ENCODE assay signal across 12 mouse cellular contexts in the genomic region with DNA sequence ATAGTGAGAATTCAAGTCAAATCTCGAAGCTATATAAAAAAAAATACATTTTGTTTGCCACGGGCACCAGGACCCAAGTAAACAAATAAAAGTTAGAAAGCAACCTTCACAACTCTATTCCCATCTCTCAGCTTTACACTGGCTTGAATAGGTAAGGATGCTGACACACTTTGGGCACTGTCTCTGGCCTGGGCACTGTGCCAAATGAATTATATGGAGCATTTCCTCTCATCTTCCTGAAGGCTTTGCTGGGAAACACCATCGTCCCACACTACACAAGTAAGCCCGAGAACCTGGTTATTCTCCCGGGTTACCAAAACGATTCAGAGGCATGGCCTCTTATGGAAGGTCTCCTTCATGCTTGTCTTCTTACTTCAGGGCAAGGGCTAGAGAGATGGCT.
DNase-seq lines count a peak whose midpoint lies in the region; ATAC-seq lines count a peak whose summit lies in the region.
"Had no signal": no experiment of that assay in that cellular context is flagged by ENCODE, and none has a peak within 500 bp of the region (broad histone marks: within the 10 kb centered on the region; RNA-seq: fewer than 3 reads in every experiment).

No protein-coding gene starts in this region.

- H3K4me2 ChIP-seq in embryonic facial prominence, embryonic 14.5 days (ENCODE audit: low read depth, low read length), result no peak overlapping the region
- H3K4me2 ChIP-seq in neural tube, embryonic 12.5 days (replicated peaks), result 0 out of 2 replicates have a peak overlapping the region, but pooled peaks have one; percentile 22
- no peak overlapping the region for H3K4me2 ChIP-seq in liver, embryonic 12.5 days

- 55% methylated on average over 6 of the region's 6 CpGs for WGBS in embryonic facial prominence, embryonic 14.5 days
- WGBS in embryonic facial prominence, embryonic 10.5 days, result 83% methylated on average over 6 of the region's 6 CpGs
- 59% methylated on average over 6 of the region's 6 CpGs for WGBS in neural tube, embryonic 12.5 days
- 63% methylated on average over 6 of the region's 6 CpGs for WGBS in liver, embryonic 12.5 days (ENCODE audit: insufficient replicate concordance)

- no peaks in the 10 kb centered on the region for H3K27me3 ChIP-seq in embryonic facial prominence, embryonic 14.5 days (replicated peaks; ENCODE audit: control insufficient read depth, insufficient read depth, low read length)
- no peaks in the 10 kb centered on the region for H3K27me3 ChIP-seq in embryonic facial prominence, embryonic 10.5 days (replicated peaks; ENCODE audit: low read depth, poor library complexity, severe bottlenecking)
- H3K27me3 ChIP-seq in neural tube, embryonic 12.5 days (replicated peaks), result no peaks in the 10 kb centered on the region
- H3K27me3 ChIP-seq in liver, embryonic 12.5 days (replicated peaks), result no peaks in the 10 kb centered on the region

- no peaks in the 10 kb centered on the region for H3K36me3 ChIP-seq in embryonic facial prominence, embryonic 14.5 days (ENCODE audit: control insufficient read depth, insufficient read depth, low read length)
- H3K36me3 ChIP-seq in embryonic facial prominence, embryonic 10.5 days (replicated peaks), result no peaks in the 10 kb centered on the region
- H3K36me3 ChIP-seq in neural tube, embryonic 12.5 days, result no peaks in the 10 kb centered on the region
- no peaks in the 10 kb centered on the region for H3K36me3 ChIP-seq in liver, embryonic 12.5 days
- H3K36me3 ChIP-seq: heart, embryonic 10.5 days had no signal

- no peak overlapping the region for H3K4me3 ChIP-seq in embryonic facial prominence, embryonic 14.5 days (ENCODE audit: low read depth, low read length)
- no peak overlapping the region for H3K4me3 ChIP-seq in embryonic facial prominence, embryonic 10.5 days
- no peak overlapping the region for H3K4me3 ChIP-seq in neural tube, embryonic 12.5 days
- no peak overlapping the region for H3K4me3 ChIP-seq in liver, embryonic 12.5 days
- H3K4me3 ChIP-seq: heart, embryonic 10.5 days had no signal

- no peaks in the 10 kb centered on the region for H3K4me1 ChIP-seq in embryonic facial prominence, embryonic 14.5 days (ENCODE audit: control insufficient read depth, insufficient read depth, low read length)
- no peaks in the 10 kb centered on the region for H3K4me1 ChIP-seq in embryonic facial prominence, embryonic 10.5 days
- H3K4me1 ChIP-seq in neural tube, embryonic 12.5 days, result 0 out of 2 replicates have a peak, but pooled peaks cover 5% of the 10 kb centered on the region
- no peaks in the 10 kb centered on the region for H3K4me1 ChIP-seq in liver, embryonic 12.5 days
- H3K4me1 ChIP-seq: heart, embryonic 10.5 days had no signal

- no peaks in the 10 kb centered on the region for H3K9me3 ChIP-seq in embryonic facial prominence, embryonic 14.5 days (ENCODE audit: control insufficient read depth, low read length)
- no peaks in the 10 kb centered on the region for H3K9me3 ChIP-seq in embryonic facial prominence, embryonic 10.5 days
- H3K9me3 ChIP-seq in neural tube, embryonic 12.5 days, result no peaks in the 10 kb centered on the region
- H3K9me3 ChIP-seq in liver, embryonic 12.5 days (replicated peaks), result no peaks in the 10 kb centered on the region

- no peak overlapping the region for H3K9ac ChIP-seq in embryonic facial prominence, embryonic 14.5 days (ENCODE audit: low read depth, low read length)
- no peak overlapping the region for H3K9ac ChIP-seq in neural tube, embryonic 12.5 days
- H3K9ac ChIP-seq in liver, embryonic 12.5 days, result no peak overlapping the region
- H3K9ac ChIP-seq: liver, postnatal 0 days had no signal

- H3K27ac ChIP-seq in embryonic facial prominence, embryonic 14.5 days (replicated peaks; ENCODE audit: low read depth, low read length), result no peak overlapping the region
- no peak overlapping the region for H3K27ac ChIP-seq in embryonic facial prominence, embryonic 10.5 days (replicated peaks)
- no peak overlapping the region for H3K27ac ChIP-seq in neural tube, embryonic 12.5 days
- no peak overlapping the region for H3K27ac ChIP-seq in liver, embryonic 12.5 days
- H3K27ac ChIP-seq: heart, embryonic 10.5 days had no signal

- ATAC-seq in embryonic facial prominence, embryonic 14.5 days (ENCODE audit: low read depth), result no peak
- 0 out of 2 replicates have a peak, but pooled peaks have one; percentile 74 for ATAC-seq in neural tube, embryonic 12.5 days (ENCODE audit: low FRiP score, low read depth)
- ATAC-seq in liver, embryonic 12.5 days, result no peak
- ATAC-seq: intestine, postnatal 0 days; liver, postnatal 0 days had no signal

- peak; percentile 50 for DNase-seq in embryonic facial prominence, embryonic 14.5 days (ENCODE audit: low spot score)
- DNase-seq in embryonic facial prominence, embryonic 10.5 days (ENCODE audit: low spot score), result no peak
- DNase-seq in left cerebral cortex, postnatal 4 days, result peak; percentile 65
- no peak for DNase-seq in left cerebral cortex, adult 11 months (ENCODE audit: low spot score)
- peak; percentile 58 to 73 for DNase-seq in cerebellum, postnatal 36 days
- no peak for DNase-seq in B cell, adult 2 months
- DNase-seq: adrenal gland, adult 2 months; liver, postnatal 0 days had no signal

- intact Hi-C loops in left cerebral cortex, postnatal 4 days (cut with DNase I), result no loop called here

Comparison
In these comparisons a context has a peak if more than half of its experiments do, and no peak if none do; other contexts are left out.
1. DNase-seq: peak in embryonic facial prominence, embryonic 14.5 days (single experiment), left cerebral cortex, postnatal 4 days (single experiment) and cerebellum, postnatal 36 days (2 of 2); none in embryonic facial prominence, embryonic 10.5 days (single experiment), left cerebral cortex, adult 11 months (single experiment) and B cell, adult 2 months (0 of 2).